Mouse (Mus musculus): ENCODE measurements around the gene Msrb3. TPM values are rescaled to one million over a fixed set of nuclear protein-coding genes. Genes with fewer than 3 reads are reported as not detected.
A peak's percentile ranks its signal among the peaks of the same experiment; 100 is the strongest.

Msrb3 gene
- polyA plus RNA-seq, 1 experiment from 2014 or later, result 18.8 TPM

DNA sequence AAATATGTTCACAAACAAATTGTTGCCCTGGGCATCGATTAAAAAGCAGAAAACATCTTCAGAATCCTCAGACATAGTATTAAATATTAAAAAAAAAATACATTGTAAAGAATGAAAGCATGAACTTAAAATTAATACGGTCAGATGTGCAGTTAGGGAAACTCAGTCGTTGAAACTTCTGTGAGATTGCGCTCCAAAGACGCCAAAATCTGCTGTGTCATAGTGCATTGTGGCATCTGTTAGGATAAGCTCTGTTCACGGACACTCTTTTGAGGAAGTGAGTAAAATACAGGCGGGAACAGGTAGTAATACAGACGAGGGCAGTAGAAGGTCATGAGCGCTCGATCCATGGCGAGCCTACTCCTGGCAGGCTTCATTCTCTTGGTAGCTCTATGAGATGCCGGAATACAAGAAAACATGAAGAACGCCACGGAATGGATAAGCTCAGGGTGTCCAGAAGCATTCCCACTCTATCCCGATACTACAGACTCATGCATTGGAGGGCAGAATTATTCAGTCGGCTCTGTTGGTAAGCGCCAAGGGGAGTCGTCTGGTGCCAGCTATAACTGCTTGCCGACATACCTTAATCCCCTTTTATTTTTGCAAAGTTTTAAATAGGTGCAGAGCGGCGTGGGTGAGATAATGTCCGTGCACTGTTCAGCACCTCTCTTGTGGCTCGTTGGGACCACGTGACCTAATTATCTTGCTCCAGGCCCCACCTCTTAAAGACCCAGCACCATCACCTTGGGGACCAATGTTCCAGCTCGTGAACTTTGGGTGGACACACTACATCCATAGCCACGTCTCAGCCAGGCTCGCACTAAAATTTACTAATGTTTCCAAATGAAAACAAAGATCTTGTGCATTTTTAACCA lies 71.9 kb downstream of the Msrb3 start:
- Histone ChIP-seq H3K27me3 (replicated peaks; ENCODE audit: insufficient read depth, low read length) (no peaks in the 10 kb centered on the region), H3K27ac (ENCODE audit: low read length) (no peak overlapping the region)

DNA sequence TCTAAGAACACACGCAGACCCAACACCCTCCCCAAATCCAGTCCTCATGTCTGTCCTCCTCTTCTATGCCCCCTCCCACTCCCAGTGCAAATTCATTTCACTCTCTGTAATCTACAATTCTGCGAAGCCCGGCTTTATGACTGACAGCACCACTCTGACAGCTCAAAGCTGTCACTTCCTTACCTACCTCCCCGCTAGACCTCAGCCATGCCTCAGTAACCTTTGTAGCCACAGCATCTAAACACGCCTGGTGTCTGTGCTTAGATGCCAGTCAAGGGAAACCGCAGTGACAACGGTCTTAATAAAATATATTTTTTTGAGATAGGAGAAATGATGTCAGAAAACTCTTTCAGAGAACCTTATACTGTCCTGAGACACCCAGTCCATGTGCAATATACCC lies 72.5 kb downstream of the Msrb3 start:
- H3K9me3 ChIP-seq (ENCODE audit: low read length), result no peaks in the 10 kb centered on the region
- 74% methylated on average over 7 of the region's 7 CpGs for WGBS
- H3K4me3 ChIP-seq (ENCODE audit: low read depth, low read length), result no peak overlapping the region
- no peaks in the 10 kb centered on the region for H3K4me1 ChIP-seq (ENCODE audit: insufficient read depth, low read depth, low read length)
- no peak overlapping the region for H3K4me2 ChIP-seq (replicated peaks; ENCODE audit: low read depth, low read length)
- H3K27ac ChIP-seq (ENCODE audit: low read length), result no peak overlapping the region
- ATAC-seq, result no peak
- DNase-seq (ENCODE audit: low spot score), result no peak
- no peaks in the 10 kb centered on the region for H3K27me3 ChIP-seq (replicated peaks; ENCODE audit: insufficient read depth, low read length)
- no peaks in the 10 kb centered on the region for H3K36me3 ChIP-seq (ENCODE audit: insufficient read depth, low read length)
- TF ChIP-seq CTCF (IDR thresholded peaks at IDR 0.05) (no peak), EP300 (IDR thresholded peaks at IDR 0.05) (no peak)
- no peak overlapping the region for H3K9ac ChIP-seq (replicated peaks; ENCODE audit: low read depth)

More for the DNA sequence above, 71.9 kb downstream of the Msrb3 start:
- H3K4me1 ChIP-seq (ENCODE audit: insufficient read depth, low read depth, low read length), result no peaks in the 10 kb centered on the region
- H3K9me3 ChIP-seq (ENCODE audit: low read length), result no peaks in the 10 kb centered on the region
- H3K36me3 ChIP-seq (ENCODE audit: insufficient read depth, low read length), result no peaks in the 10 kb centered on the region
- DNase-seq (ENCODE audit: low spot score) (no peak), ATAC-seq (no peak)
- no peak overlapping the region for H3K4me3 ChIP-seq (ENCODE audit: low read depth, low read length)
- H3K9ac ChIP-seq (replicated peaks; ENCODE audit: low read depth), result no peak overlapping the region
- WGBS, result 81% methylated on average over 27 of the region's 27 CpGs
- no peak for TF ChIP-seq CTCF (IDR thresholded peaks at IDR 0.05)
- no peak for TF ChIP-seq EP300 (IDR thresholded peaks at IDR 0.05)
- H3K4me2 ChIP-seq (replicated peaks; ENCODE audit: low read depth, low read length), result no peak overlapping the region

DNA sequence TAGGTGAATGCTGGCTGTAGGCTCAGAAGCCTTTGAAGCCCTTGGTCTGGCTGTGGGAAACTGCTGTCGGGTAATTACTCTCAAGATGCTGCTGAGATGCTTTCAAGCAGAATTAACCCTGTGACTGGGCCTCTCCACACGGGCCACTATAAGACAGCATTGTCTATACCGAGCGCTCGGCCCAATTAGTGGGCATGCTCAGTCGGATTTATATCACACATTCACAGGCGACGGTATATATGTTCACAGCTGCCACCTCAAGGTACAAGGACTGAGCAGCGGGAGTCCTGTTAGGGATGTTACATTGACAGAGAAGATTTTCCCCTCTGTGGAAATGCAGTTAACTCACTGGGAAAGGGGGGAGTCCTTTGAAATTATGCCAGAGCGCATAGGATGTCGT lies 73.3 kb downstream of the Msrb3 start:
- H3K36me3 ChIP-seq (ENCODE audit: insufficient read depth, low read length), result no peaks in the 10 kb centered on the region
- TF ChIP-seq EP300 (IDR thresholded peaks at IDR 0.05) (no peak), CTCF (IDR thresholded peaks at IDR 0.05) (no peak)
- H3K9me3 ChIP-seq (ENCODE audit: low read length), result no peaks in the 10 kb centered on the region
- H3K4me1 ChIP-seq (ENCODE audit: insufficient read depth, low read depth, low read length), result no peaks in the 10 kb centered on the region
- H3K27me3 ChIP-seq (replicated peaks; ENCODE audit: insufficient read depth, low read length), result no peaks in the 10 kb centered on the region
- WGBS, result 70% methylated on average over 11 of the region's 11 CpGs
- H3K27ac ChIP-seq (ENCODE audit: low read length), result no peak overlapping the region
- no peak for ATAC-seq
- no peak for DNase-seq (ENCODE audit: low spot score)
- H3K9ac ChIP-seq (replicated peaks; ENCODE audit: low read depth), result no peak overlapping the region
- H3K4me3 ChIP-seq (ENCODE audit: low read depth, low read length), result no peak overlapping the region
- no peak overlapping the region for H3K4me2 ChIP-seq (replicated peaks; ENCODE audit: low read depth, low read length)

DNA sequence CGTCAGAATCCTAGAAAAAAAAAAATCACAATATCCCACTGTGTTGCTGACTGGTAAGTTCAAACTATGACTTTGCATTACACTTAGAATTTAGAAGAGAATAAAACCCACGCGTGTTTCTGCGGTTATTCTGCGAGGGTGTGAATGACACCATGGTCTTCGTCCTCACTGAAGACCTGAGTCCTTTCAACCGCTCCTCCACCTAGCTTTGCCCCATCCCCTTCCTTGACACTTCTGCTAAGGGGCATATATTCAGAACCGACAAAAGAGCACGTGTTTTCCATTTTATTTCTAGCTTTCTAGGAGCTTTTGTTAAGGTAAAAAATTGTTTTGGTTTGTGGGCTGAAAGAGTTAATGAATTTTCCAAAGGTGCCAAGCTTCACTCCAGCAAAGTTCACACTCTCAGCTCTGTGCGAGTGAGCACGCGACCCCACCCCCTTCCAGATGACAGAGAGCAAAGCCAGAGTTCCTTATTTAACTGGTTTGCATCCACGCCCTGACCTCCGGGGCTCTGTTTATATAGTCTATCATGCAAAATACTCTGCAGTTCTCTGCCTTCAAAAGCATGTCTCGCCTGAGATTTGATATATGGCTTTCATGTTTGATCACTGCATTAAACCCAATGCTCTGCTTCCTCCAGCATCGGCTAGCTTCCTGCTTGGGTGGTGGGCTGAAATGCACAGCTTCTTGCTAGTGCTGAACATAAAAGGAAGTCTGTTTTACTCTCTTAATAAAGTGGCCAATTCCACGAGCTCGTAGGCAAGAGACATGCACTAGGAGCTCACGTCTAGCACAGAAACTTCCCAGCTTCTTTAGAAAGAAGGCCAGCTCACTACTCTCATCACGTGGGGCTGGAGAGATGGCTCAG lies 77.2 kb downstream of the Msrb3 start:
- DNase-seq (ENCODE audit: low spot score) (peak; percentile 35), ATAC-seq (peak; percentile 38; the same call in 1 of the 2 replicates)
- TF ChIP-seq CTCF (IDR thresholded peaks at IDR 0.05) (no peak), EP300 (IDR thresholded peaks at IDR 0.05) (no peak)
- no peak overlapping the region for H3K4me3 ChIP-seq (ENCODE audit: low read depth, low read length)
- H3K27me3 ChIP-seq (replicated peaks; ENCODE audit: insufficient read depth, low read length), result no peaks in the 10 kb centered on the region
- no peak overlapping the region for H3K27ac ChIP-seq (ENCODE audit: low read length)
- H3K9me3 ChIP-seq (ENCODE audit: low read length), result no peaks in the 10 kb centered on the region
- no peak overlapping the region for H3K9ac ChIP-seq (replicated peaks; ENCODE audit: low read depth)
- WGBS, result 17% methylated on average over 20 of the region's 20 CpGs
- H3K4me1 ChIP-seq (ENCODE audit: insufficient read depth, low read depth, low read length), result no peaks in the 10 kb centered on the region
- H3K36me3 ChIP-seq (ENCODE audit: insufficient read depth, low read length), result no peaks in the 10 kb centered on the region
- H3K4me2 ChIP-seq (replicated peaks; ENCODE audit: low read depth, low read length), result peak overlapping the region; percentile 20; the same call in 1 of the 2 replicates

DNA sequence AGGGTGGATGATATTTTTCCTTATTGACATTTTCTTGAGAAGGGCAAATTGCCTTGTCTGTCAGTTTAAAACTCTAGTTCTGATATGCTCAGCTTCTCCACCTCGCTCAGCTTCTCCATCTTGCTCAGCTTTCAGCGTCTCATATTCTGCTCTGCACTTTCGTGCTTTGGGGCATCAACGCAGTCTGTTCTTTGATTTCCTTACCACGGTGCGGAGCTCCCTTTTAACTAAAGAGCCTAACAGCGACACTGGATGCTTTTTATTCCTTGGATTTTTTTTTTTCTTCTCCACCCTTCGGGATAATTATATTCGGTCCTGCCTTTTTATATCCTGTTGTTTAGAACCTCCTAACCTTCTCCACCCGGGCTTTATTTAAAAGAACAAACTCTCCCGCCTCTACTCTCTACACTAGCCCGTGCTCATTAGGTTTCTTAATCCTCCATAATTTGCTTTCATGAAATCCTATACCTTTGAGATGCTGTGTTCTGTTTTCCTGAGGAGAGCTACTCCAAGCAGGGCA lies 78.1 kb downstream of the Msrb3 start:
- H3K27ac ChIP-seq (ENCODE audit: low read length), result no peak overlapping the region
- 71% methylated on average over 12 of the region's 12 CpGs for WGBS
- DNase-seq (ENCODE audit: low spot score), result no peak

DNA sequence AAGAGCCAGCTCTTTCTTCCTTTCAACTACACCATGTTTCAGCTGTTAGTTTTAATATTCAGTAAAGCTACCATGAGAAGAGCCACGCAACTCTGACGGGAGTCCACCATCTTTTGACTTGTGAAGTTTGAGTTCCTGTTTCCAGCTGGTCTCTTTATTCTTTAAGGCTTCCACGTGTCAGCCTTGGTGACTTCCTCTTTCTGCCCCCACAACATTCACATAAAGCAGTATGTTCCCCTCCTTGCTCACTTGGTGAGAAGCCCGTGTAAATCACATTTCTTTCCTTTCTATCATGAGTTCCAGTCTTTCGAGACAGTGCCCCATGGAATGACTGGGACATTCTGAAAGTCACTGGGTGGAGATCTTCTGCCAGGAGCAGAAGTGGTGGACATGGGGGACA lies 83.6 kb downstream of the Msrb3 start:
- Histone ChIP-seq H3K9me3 (ENCODE audit: low read length) (no peaks in the 10 kb centered on the region), H3K4me1 (ENCODE audit: insufficient read depth, low read depth, low read length) (peaks cover 8% of the 10 kb centered on the region; the same call in 1 of the 2 replicates), H3K4me3 (ENCODE audit: low read depth, low read length) (no peak overlapping the region), H3K27me3 (replicated peaks; ENCODE audit: insufficient read depth, low read length) (no peaks in the 10 kb centered on the region), H3K9ac (replicated peaks; ENCODE audit: low read depth) (no peak overlapping the region), H3K36me3 (ENCODE audit: insufficient read depth, low read length) (no peaks in the 10 kb centered on the region), H3K27ac (ENCODE audit: low read length) (no peak overlapping the region), H3K4me2 (replicated peaks; ENCODE audit: low read depth, low read length) (no peak overlapping the region)
- no peak for DNase-seq (ENCODE audit: low spot score)
- WGBS, result 61% methylated on average over 5 of the region's 5 CpGs
- no peak for ATAC-seq
- TF ChIP-seq EP300 (IDR thresholded peaks at IDR 0.05), result no peak
- TF ChIP-seq CTCF (IDR thresholded peaks at IDR 0.05), result no peak

More for the DNA sequence above, 78.1 kb downstream of the Msrb3 start:
- Histone ChIP-seq H3K36me3 (ENCODE audit: insufficient read depth, low read length) (no peaks in the 10 kb centered on the region), H3K27me3 (replicated peaks; ENCODE audit: insufficient read depth, low read length) (no peaks in the 10 kb centered on the region), H3K4me3 (ENCODE audit: low read depth, low read length) (no peak overlapping the region), H3K4me1 (ENCODE audit: insufficient read depth, low read depth, low read length) (no peaks in the 10 kb centered on the region), H3K9ac (replicated peaks; ENCODE audit: low read depth) (no peak overlapping the region), H3K9me3 (ENCODE audit: low read length) (no peaks in the 10 kb centered on the region), H3K4me2 (replicated peaks; ENCODE audit: low read depth, low read length) (no peak overlapping the region)
- no peak for TF ChIP-seq CTCF (IDR thresholded peaks at IDR 0.05)
- TF ChIP-seq EP300 (IDR thresholded peaks at IDR 0.05), result no peak
- no peak for ATAC-seq

All from lung, postnatal 0 days (tissue).